Mouse (Mus musculus): ENCODE measurements around the gene Gm29094.
"Not testable (repeated sequence)": the region's sequence is repeated elsewhere in the genome, so short reads cannot be mapped to it uniquely, and the experiment has no call there.

Gene Gm29094

GRCm38 (mm10) chr9:89198969-89199416 lies at the start of gene Gm29094, which contains the start of gene Bcl2a1b:
Gene Gm29094 (plus strand): TSS chr9:89199379.
Gene Bcl2a1b (plus strand): TSS chr9:89199209.
- not testable (repeated sequence) for DNase-seq (ENCODE audit: low read depth)

- not testable (repeated sequence) for DNase-seq (ENCODE audit: low read depth)
These were observed 26.6 kb upstream of the Gm29094 start for GRCm38 (mm10) chr9:89172539-89172938.

- not testable (repeated sequence) for DNase-seq (ENCODE audit: low read depth)
These were observed 20.3 kb upstream of the Gm29094 start for GRCm38 (mm10) chr9:89178833-89179232.

DNA sequence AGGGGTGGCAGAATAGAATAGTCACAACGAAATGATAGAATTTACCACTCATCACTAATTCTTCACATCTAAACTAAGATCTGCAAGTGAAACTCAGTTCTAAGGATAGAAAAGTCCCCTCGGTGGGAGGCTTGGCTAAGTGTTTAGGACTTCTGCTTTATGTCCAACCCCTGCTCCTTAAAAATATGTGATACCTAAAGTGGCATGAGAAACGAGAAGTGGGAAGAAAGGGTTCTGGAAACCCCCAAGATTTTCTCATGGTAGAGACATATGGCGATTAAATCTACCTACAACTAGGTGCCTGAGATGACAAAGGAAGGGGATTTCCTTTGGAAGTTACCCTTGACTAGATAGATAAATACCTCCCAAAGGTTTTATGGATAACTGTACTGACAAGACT lies 19.7 kb upstream of the Gm29094 start:
- DNase-seq (ENCODE audit: low read depth), result not testable (repeated sequence)

GRCm38 (mm10) chr9:89187006-89187405 lies 12.2 kb upstream of the Gm29094 start:
- DNase-seq (ENCODE audit: low read depth), result not testable (repeated sequence)

GRCm38 (mm10) chr9:89195483-89195882 lies 3.7 kb upstream of the Gm29094 start:
- DNase-seq (ENCODE audit: low read depth), result not testable (repeated sequence)

DNA sequence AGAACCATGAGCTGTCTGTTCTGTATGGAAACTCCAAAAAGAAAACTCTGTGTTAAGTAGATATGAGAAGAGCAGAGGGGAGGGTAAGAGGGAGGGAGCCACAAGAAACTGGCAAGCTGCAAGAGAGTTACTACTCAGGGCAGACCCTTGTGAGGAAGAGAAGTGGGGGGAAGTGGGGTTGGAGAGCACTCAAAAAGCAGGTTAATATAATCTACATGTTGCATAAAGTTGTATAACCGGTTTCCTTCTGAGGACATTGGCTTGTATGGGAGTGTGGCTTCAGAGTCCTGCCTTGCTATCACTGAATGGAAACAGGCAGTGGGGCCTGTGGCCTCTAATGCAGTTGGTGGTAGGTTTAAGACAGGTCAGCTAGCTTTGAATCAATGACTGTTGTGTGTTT lies 1.7 kb upstream of the Gm29094 start:
- not testable (repeated sequence) for DNase-seq (ENCODE audit: low read depth)

GRCm38 (mm10) chr9:89198349-89198748 lies 830 bp upstream of the Gm29094 start:
- not testable (repeated sequence) for DNase-seq (ENCODE audit: low read depth)

DNA sequence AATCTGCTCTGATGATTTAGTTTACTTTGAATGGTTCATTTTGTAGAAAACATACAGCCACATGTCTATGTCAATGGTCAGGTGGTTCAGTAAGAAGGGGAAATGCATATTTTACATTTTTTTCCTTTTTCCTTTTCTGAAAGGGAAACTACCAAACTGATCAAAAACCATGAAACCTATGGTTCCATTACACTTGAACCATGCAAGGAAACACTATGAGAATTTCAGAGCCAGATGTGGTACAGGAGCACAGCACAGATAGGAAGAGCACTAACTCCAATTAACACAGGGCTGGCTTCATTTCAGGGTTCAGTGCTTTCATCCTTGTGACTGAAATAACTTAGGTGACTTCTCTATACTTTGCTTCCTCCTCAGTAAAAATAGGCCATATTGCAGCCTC lies 3.1 kb downstream of the Gm29094 start:
- DNase-seq (ENCODE audit: low read depth), result not testable (repeated sequence)

DNA sequence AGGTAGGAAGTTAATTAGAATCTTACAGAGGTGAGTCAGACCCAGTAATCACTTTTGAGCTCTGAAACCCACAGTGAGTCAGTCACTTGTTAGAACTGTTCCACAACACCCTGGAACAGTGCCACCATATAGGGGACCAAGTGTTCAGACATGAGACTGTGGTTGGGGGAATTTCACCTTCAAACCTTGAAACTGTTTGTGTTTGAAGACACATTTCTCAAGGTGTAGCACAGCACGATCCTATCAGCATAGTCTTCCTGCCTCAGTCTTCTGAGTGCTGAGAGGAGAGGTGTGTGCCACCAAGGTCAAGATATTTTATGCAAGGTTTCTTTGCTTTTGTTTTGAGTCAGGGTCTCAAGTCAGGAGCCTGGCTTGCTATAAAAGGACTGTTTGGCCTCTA lies 9.8 kb downstream of the Gm29094 start:
- not testable (repeated sequence) for DNase-seq (ENCODE audit: low read depth)

DNA sequence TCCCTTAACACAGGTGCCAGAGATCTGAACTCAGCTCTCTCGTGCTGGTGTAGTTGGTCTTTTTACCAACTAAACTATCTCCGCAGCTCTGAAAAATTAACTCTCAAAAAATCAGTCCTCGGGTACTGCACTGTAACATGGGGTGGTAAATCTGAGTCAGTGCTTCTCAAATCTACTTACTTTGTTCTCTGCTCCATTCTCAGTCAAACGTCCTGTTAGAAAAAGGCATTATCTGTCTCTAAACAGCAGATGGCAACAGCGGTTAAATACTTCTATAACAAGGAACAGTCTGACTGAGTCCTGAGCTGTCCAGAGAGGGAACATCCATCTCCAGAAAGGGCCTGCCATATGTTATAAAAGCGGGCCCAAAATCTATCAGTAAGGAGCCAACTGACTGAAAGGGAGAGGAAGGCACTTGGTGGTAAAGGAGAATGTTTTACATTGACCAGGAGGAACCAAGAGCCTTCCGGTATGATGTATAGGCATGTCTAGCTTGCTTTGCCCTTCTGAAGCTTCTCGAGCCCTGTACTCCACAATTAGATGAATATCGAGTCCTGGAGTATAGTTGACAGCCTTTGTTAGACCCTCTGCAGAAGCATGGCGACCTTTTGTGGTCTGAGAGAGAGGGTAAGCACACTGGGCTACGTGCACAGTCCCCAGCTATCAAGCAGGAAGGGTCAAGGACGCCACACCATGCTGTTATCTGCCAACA lies 11.3 kb downstream of the Gm29094 start, which contains the start of gene Mthfs:
Mthfs (plus strand) TSS at position 324 of the 712 bp plus-strand sequence.
- DNase-seq (ENCODE audit: low read depth), result not testable (repeated sequence)

DNA sequence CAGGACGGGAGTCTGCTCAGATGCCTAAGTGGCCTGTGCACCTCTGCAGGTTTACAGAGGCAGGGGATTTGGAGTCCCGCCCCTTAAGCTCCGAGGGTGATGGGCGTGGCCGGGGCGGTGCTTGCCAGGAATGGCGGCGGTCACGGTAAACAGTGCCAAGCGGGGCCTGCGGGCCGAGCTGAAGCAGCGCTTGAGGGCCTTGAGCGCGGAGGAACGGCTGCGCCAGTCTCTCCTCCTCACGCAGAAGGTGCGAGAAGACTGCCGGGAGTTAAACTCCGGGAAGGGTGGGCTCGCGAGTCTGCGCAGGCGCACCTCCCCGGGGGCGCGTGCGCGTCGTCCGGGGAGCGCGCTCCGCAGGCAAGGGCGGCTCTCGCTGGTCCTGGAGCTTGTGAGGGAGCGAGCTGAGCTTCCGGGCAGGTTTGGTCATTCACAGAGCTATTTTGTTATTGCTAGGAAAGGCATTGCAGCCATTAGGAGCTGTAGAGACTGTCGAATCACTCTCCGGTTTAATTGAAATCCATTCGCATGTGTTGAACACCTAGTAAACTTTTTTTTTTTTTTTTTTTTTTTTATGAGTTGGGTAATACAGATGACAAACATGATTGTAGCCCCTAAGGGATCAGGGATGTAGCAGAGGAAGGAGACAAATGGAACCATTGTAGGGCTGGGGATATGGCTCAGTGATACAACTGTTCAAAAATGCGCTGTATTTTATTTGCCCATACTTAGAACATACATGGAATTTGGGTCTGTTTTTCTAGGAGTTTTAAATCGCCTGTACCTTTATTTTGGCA lies 12.1 kb downstream of the Gm29094 start:
- DNase-seq (ENCODE audit: low read depth), result not testable (repeated sequence)

DNA sequence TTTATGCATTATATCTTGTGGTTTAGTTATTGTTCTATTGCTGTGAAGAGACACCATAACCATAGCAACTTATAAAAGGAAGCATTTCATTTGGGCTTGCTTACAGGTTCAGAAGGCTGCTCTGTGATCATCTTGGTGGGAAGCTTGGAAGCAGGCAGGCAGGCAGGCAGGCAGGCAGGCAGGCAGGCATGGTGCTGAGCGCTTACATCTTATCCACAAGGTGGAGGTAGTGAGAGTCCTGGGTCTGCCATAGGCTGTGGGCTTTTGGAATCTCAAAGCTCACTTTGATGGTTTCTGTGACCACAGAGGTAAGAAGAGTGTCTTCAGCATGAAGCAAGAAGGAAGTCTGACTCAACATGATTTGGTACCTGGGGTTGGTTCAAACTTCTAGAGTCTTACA lies 13.2 kb downstream of the Gm29094 start:
- not testable (repeated sequence) for DNase-seq (ENCODE audit: low read depth)

- not testable (repeated sequence) for DNase-seq (ENCODE audit: low read depth)
These were observed 19.0 kb downstream of the Gm29094 start for GRCm38 (mm10) chr9:89218174-89218573.

DNA sequence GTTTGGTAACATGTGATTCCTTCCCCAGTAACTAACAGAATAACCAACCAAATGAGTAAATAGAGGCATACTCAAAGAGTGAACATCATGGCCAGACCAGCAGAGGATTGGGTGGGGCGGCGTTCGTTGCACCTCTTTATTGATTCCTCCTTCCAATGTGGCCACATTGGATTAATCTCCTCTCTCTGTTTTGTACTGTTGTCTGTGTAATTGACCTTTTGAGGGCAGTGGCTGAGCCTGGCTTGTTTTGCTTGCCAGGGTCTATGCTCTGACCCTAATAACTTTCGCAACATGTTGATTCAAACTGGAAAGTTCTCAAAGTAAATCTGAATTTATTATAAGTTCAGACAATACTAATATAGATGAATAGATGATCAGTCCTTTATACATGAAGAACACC lies 20.5 kb downstream of the Gm29094 start:
- not testable (repeated sequence) for DNase-seq (ENCODE audit: low read depth)

DNA sequence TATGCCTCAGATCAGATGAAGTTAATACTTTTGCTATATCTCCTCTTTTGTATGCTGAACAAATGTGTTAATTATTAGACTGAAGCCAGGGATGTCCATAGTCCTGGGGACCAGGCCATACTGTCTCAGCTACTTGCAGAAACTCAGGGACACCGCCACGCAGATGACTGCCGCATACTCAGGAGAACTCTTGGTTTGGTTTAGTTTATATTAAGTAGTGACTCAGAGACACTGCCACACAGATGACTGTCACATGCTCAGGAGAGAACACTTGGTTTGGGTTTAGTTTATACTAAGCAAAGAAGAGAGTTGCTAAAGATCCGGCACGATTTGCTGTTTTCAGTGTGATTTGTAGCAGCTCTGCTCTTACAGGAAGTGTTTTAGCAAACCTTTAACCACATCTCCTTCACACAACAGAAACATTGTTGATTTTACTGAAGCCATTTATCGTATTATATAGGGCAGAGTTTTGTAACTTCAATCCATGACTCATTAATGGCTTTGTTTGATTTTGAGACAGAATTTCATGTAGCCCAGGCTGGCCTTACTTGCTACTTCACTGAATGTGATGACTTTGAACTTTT lies 21.6 kb downstream of the Gm29094 start:
- DNase-seq (ENCODE audit: low read depth), result not testable (repeated sequence)

DNA sequence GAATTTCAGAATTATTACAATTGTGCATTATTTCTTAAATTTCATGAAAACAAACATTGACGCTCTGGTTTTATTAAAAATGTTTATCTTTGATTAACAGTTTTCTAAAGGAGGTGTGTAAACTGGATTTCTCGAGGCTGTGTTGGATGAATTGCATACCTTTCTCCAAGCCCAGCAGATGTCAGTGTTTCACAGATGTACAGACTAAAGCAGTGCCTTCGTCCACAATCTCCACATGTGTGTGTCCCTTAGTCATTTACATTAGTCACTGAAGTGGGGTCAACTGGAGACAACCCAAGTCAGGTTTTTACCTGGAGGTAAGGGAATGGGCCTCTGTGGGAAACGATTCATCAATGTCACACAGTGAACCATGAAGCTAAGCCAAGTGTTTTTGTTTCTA lies 26.9 kb downstream of the Gm29094 start:
- no peak for DNase-seq (ENCODE audit: low read depth)

DNA sequence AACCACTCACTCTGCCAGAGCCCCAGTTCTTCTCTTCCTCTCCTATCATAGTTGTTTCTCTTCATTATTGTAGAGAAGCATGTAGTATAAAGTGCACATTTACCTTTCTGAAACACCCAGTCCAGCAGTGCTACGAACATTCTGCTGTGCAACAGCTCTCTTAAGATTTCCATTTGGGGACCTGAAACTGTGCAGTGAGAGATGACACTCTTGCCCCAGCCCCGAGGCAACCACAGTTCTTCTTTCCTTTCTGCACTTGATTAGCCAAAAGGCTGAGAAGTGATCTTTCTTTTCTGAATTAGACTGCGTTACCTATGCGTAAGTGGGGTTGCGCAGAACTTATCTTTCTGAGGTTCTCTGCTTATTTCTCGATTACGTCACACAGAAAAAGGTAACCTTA lies 28.9 kb downstream of the Gm29094 start:
- no peak for DNase-seq (ENCODE audit: low read depth)

- not testable (repeated sequence) for DNase-seq (ENCODE audit: low read depth)
These were observed 31.8 kb downstream of the Gm29094 start for GRCm38 (mm10) chr9:89230897-89231497.

GRCm38 (mm10) chr9:89237131-89237530 lies 38.0 kb downstream of the Gm29094 start:
- DNase-seq (ENCODE audit: low read depth), result not testable (repeated sequence)

DNA sequence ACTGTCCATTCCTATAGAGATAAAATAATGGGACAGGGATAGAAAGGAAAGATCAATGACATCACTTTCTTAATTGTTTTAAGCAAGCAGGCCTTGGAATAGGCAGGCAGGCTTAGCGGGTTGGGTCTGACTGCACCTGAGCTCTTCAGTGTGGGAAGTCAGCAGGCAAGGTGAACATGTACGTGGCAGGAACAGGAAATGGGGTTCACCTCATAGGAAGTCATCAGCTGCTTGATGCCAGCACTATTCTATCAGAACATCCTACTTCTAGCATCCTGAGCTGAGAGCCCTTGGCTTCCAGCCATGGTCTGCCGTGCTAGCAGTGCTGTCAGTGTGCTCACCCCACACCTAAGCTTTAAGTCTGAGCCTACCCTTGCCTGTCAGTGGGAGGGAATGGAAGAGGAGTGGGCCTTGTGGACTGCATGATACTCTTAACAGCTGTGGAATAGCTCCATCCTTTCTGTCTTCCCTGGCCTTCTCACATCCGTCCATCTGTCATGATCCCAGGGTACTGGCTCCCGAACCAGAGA lies 39.9 kb downstream of the Gm29094 start:
- DNase-seq (ENCODE audit: low read depth), result not testable (repeated sequence)

Measured in c-Kit-positive CD71-positive TER-119-negative erythroid progenitor cells, embryonic 14.5 days (primary cell).